Mouse (Mus musculus): ENCODE results near the gene Itgb5. TPM values are rescaled to one million over a fixed set of nuclear protein-coding genes. Genes with fewer than 3 reads are reported as not detected.

Itgb5 gene
- polyA plus RNA-seq, 2 experiments: 10.8 to 14.1 TPM

DNA sequence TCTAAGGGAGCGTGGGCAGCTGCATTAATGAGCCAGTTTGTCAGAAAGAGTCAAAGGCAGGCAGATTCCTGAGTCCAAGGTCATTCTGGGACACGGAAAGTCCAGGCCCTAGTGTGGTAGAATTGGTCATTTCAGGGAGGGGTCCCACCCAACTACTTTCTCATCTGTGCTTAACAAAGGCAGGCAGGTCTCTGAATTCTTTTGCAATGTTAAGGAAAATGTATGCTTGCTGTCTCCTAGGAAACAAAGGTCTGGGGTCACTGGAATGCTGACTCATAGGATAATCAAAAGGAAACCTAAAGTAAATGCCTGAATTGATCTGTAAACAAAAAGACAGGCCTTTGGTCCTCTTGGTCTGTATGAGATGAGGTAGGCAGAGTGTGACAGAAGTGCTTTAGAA is 150.4 kb downstream of the Itgb5 start:
- H3K27ac ChIP-seq: no peak overlapping the region
- ATAC-seq (ENCODE audit: insufficient read depth) (no peak), DNase-seq (ENCODE audit: low read depth in 3 of 3, low spot score in 3 of 3) (no peak)
- no peak overlapping the region for H3K9ac ChIP-seq (replicated peaks)
- no peak for TF ChIP-seq CTCF (IDR thresholded peaks at IDR 0.05; ENCODE audit: low read depth)
- no peak for TF ChIP-seq EP300 (IDR thresholded peaks at IDR 0.05; ENCODE audit: low read depth)
- H3K4me3 ChIP-seq (ENCODE audit: insufficient read depth in 1 of 2, low read depth in 2 of 2, low read length in 2 of 2): no peak overlapping the region
- no peaks in the 10 kb centered on the region for H3K4me1 ChIP-seq (replicated peaks; ENCODE audit: control insufficient read depth in 2 of 2, insufficient read depth in 2 of 2, low read length in 1 of 2)
- no peaks in the 10 kb centered on the region for H3K36me3 ChIP-seq (replicated peaks; ENCODE audit: control insufficient read depth, insufficient read depth, low read depth)
- no peaks in the 10 kb centered on the region for H3K27me3 ChIP-seq (ENCODE audit: control insufficient read depth, insufficient read depth, low read length)
- no peaks in the 10 kb centered on the region for H3K9me3 ChIP-seq (ENCODE audit: control insufficient read depth, low read length)
- H3K4me2 ChIP-seq (ENCODE audit: low read depth): no peak overlapping the region
- WGBS (ENCODE audit: insufficient replicate concordance): 54% methylated on average over 2 of the region's 2 CpGs

DNA sequence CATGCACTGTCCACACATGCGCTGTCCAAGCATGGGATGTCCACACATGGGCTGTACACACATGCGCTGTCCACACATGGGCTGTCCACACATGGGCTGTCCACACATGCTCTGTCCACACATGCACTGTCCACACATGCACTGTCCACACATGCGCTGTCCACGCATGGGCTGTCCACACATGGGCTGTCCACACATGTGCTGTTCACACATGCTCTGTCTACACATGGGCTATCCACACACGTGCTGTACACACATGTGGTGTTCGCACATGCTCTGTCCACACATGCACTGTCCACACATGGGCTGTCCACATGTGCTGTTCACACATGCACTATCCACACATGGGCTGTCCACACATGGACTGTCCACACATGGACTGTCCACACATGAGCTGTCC is 154.2 kb downstream of the Itgb5 start:
- no peak for ATAC-seq (ENCODE audit: insufficient read depth)

DNA sequence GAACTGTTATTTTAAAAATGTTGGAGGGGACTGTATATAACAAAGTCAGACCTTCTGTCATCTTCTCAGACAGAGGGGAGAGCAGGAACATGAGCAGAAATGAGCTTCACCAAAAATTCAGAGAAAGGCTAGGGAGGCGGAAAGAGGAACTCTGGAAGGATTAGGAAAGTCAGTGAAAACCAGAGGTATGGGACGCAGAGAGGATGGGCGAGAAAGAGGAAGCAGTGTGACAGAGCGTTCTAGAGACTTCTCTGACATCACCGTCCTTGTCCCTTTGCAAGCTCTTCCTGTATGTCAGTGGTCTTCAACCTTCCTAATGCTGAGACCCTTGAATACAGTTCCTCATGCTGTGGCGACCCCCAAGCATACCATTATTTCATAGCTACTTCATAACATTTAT is 155.9 kb downstream of the Itgb5 start:
- no peak for TF ChIP-seq CTCF (IDR thresholded peaks at IDR 0.05; ENCODE audit: low read depth)
- TF ChIP-seq EP300 (IDR thresholded peaks at IDR 0.05; ENCODE audit: low read depth): no peak
- DNase-seq (ENCODE audit: low read depth in 3 of 3, low spot score in 3 of 3) (no peak), ATAC-seq (ENCODE audit: insufficient read depth) (no peak)
- Histone ChIP-seq H3K27me3 (ENCODE audit: control insufficient read depth, insufficient read depth, low read length) (no peaks in the 10 kb centered on the region), H3K9ac (replicated peaks) (no peak overlapping the region), H3K4me1 (replicated peaks; ENCODE audit: control insufficient read depth in 2 of 2, insufficient read depth in 2 of 2, low read length in 1 of 2) (no peaks in the 10 kb centered on the region), H3K36me3 (replicated peaks; ENCODE audit: control insufficient read depth, insufficient read depth, low read depth) (no peaks in the 10 kb centered on the region), H3K4me2 (ENCODE audit: low read depth) (no peak overlapping the region), H3K9me3 (ENCODE audit: control insufficient read depth, low read length) (no peaks in the 10 kb centered on the region), H3K27ac (no peak overlapping the region), H3K4me3 (ENCODE audit: insufficient read depth in 1 of 2, low read depth in 2 of 2, low read length in 2 of 2) (no peak overlapping the region)
- WGBS (ENCODE audit: insufficient replicate concordance): 18% methylated on average over 6 of the region's 6 CpGs

More for the DNA sequence above, 154.2 kb downstream of the Itgb5 start:
- Histone ChIP-seq H3K4me2 (ENCODE audit: low read depth) (no peak overlapping the region), H3K4me1 (replicated peaks; ENCODE audit: control insufficient read depth in 2 of 2, insufficient read depth in 2 of 2, low read length in 1 of 2) (no peaks in the 10 kb centered on the region), H3K36me3 (replicated peaks; ENCODE audit: control insufficient read depth, insufficient read depth, low read depth) (no peaks in the 10 kb centered on the region), H3K9ac (replicated peaks) (no peak overlapping the region), H3K27ac (no peak overlapping the region), H3K4me3 (ENCODE audit: insufficient read depth in 1 of 2, low read depth in 2 of 2, low read length in 2 of 2) (no peak overlapping the region), H3K9me3 (ENCODE audit: control insufficient read depth, low read length) (no peaks in the 10 kb centered on the region), H3K27me3 (ENCODE audit: control insufficient read depth, insufficient read depth, low read length) (no peaks in the 10 kb centered on the region)
- 78% methylated on average over 6 of the region's 6 CpGs for WGBS (ENCODE audit: insufficient replicate concordance)
- no peak for TF ChIP-seq CTCF (IDR thresholded peaks at IDR 0.05; ENCODE audit: low read depth)
- no peak for TF ChIP-seq EP300 (IDR thresholded peaks at IDR 0.05; ENCODE audit: low read depth)
- no peak for DNase-seq (ENCODE audit: low read depth in 3 of 3, low spot score in 3 of 3)

- H3K4me1 ChIP-seq (replicated peaks; ENCODE audit: control insufficient read depth in 2 of 2, insufficient read depth in 2 of 2, low read length in 1 of 2): no peaks in the 10 kb centered on the region
- H3K9ac ChIP-seq (replicated peaks): no peak overlapping the region
- no peak overlapping the region for H3K4me2 ChIP-seq (ENCODE audit: low read depth)
- H3K27me3 ChIP-seq (ENCODE audit: control insufficient read depth, insufficient read depth, low read length): no peaks in the 10 kb centered on the region
- ATAC-seq (ENCODE audit: insufficient read depth) (no peak), DNase-seq (ENCODE audit: low read depth in 3 of 3, low spot score in 3 of 3) (no peak)
- TF ChIP-seq EP300 (IDR thresholded peaks at IDR 0.05; ENCODE audit: low read depth) (no peak), CTCF (IDR thresholded peaks at IDR 0.05; ENCODE audit: low read depth) (no peak)
- 64% methylated on average over 7 of the region's 7 CpGs for WGBS (ENCODE audit: insufficient replicate concordance)
- H3K27ac ChIP-seq: no peak overlapping the region
- H3K36me3 ChIP-seq (replicated peaks; ENCODE audit: control insufficient read depth, insufficient read depth, low read depth): no peaks in the 10 kb centered on the region
- H3K9me3 ChIP-seq (ENCODE audit: control insufficient read depth, low read length): no peaks in the 10 kb centered on the region
- H3K4me3 ChIP-seq (ENCODE audit: insufficient read depth in 1 of 2, low read depth in 2 of 2, low read length in 2 of 2): no peak overlapping the region
Observed at GRCm38 (mm10) chr16:33986993-33987392, 157.5 kb downstream of the Itgb5 start.

DNA sequence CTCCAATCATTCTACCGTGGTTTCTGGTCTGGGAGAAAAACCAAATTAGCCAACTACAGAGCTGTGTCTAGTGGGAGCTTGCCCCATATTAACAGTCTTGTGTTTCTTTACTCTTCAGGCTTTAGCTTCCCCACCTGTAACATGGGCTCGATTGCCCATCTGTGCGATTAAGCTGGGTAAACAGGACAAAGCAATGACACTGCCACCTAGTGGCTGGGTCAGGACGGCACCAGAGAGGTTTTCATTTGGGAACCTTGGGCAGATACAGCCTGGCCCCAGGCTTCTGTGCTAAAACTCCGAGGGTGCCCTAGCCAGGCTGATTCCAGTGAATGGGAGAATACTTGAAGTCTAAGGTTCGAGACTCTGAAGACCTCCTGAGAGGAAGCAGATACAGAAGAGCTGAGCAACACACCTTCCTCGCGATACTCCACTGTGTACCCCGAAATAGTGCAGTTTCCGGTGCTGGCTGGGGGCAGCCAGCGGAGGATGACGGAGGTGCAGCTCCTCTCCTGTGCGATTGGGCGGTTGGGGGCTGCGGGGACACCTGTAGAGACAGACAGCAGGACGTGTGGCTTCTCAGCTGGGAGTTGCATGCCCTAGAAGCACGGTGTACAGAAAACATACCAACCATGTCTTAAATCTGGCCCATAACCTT is 159.0 kb downstream of the Itgb5 start:
- H3K4me3 ChIP-seq (ENCODE audit: insufficient read depth in 1 of 2, low read depth in 2 of 2, low read length in 2 of 2): no peak overlapping the region
- H3K27ac ChIP-seq: no peak overlapping the region
- peak; percentile 23; the same call in 1 of the 2 replicates for ATAC-seq (ENCODE audit: insufficient read depth)
- H3K9ac ChIP-seq (replicated peaks): no peak overlapping the region
- no peaks in the 10 kb centered on the region for H3K4me1 ChIP-seq (replicated peaks; ENCODE audit: control insufficient read depth in 2 of 2, insufficient read depth in 2 of 2, low read length in 1 of 2)
- TF ChIP-seq EP300 (IDR thresholded peaks at IDR 0.05; ENCODE audit: low read depth): no peak
- TF ChIP-seq CTCF (IDR thresholded peaks at IDR 0.05; ENCODE audit: low read depth): peak; percentile 92
- H3K36me3 ChIP-seq (replicated peaks; ENCODE audit: control insufficient read depth, insufficient read depth, low read depth): no peaks in the 10 kb centered on the region
- no peaks in the 10 kb centered on the region for H3K9me3 ChIP-seq (ENCODE audit: control insufficient read depth, low read length)
- H3K4me2 ChIP-seq (ENCODE audit: low read depth): no peak overlapping the region
- H3K27me3 ChIP-seq (ENCODE audit: control insufficient read depth, insufficient read depth, low read length): no peaks in the 10 kb centered on the region
- peak in 2 of 3 experiments; percentile 33 to 37 for DNase-seq (ENCODE audit: low read depth in 3 of 3, low spot score in 3 of 3)
- WGBS (ENCODE audit: insufficient replicate concordance): 39% methylated on average over 17 of the region's 17 CpGs

All from liver, embryonic 14.5 days (tissue).